Mouse (Mus musculus) spleen, adult 12 weeks (tissue): ENCODE results near the gene Chuk.

Source experiments
- DNase-seq: peaks from one replicate; pipeline ENCODE4 v3.0.0; 2022; ENCODE audit warnings: low spot score

Chuk gene

GRCm38 (mm10) chr19:44107661-44108521 lies 611 bp upstream of the Chuk start:
- DNase-seq, result no peak

- DNase-seq, result no peak
Measured at GRCm38 (mm10) chr19:44104393-44104792, 2.9 kb downstream of the Chuk start.

GRCm38 (mm10) chr19:44103001-44103400 lies 4.3 kb downstream of the Chuk start:
- no peak for DNase-seq

GRCm38 (mm10) chr19:44100840-44101239 lies 6.4 kb downstream of the Chuk start:
- DNase-seq, result no peak

GRCm38 (mm10) chr19:44086278-44086677 lies 21.0 kb downstream of the Chuk start:
- no peak for DNase-seq

GRCm38 (mm10) chr19:44080920-44081319 lies 26.4 kb downstream of the Chuk start:
- no peak for DNase-seq

- no peak for DNase-seq
Measured at GRCm38 (mm10) chr19:44080023-44080422, 27.3 kb downstream of the Chuk start.

GRCm38 (mm10) chr19:44077024-44077423 lies 30.3 kb downstream of the Chuk start:
- DNase-seq, result no peak

GRCm38 (mm10) chr19:44076457-44076856 lies 30.8 kb downstream of the Chuk start:
- DNase-seq, result no peak

- DNase-seq, result no peak
Measured at GRCm38 (mm10) chr19:44074986-44075385, 32.3 kb downstream of the Chuk start.

- no peak for DNase-seq
Measured at GRCm38 (mm10) chr19:44071166-44071565, 36.1 kb downstream of the Chuk start.

- DNase-seq, result no peak
Measured at GRCm38 (mm10) chr19:44069914-44070232, 37.4 kb downstream of the Chuk start.

- DNase-seq, result peak; percentile 74
Measured at GRCm38 (mm10) chr19:44069121-44069913, 38.0 kb downstream of the Chuk start, which contains the start of gene Erlin1. TSS of gene Erlin1 (minus strand) at chr19:44069785.

- DNase-seq, result no peak
Measured at GRCm38 (mm10) chr19:44068232-44068631, 39.0 kb downstream of the Chuk start.

GRCm38 (mm10) chr19:44067323-44068049 lies 39.8 kb downstream of the Chuk start:
- DNase-seq, result no peak

- DNase-seq, result no peak
Measured at GRCm38 (mm10) chr19:44064734-44065133, 42.5 kb downstream of the Chuk start.

- DNase-seq, result no peak
Measured at GRCm38 (mm10) chr19:44063773-44064172, 43.5 kb downstream of the Chuk start.

GRCm38 (mm10) chr19:44060226-44060625 lies 47.1 kb downstream of the Chuk start:
- DNase-seq, result no peak

GRCm38 (mm10) chr19:44055173-44055826 lies 52.0 kb downstream of the Chuk start:
- no peak for DNase-seq

GRCm38 (mm10) chr19:44050388-44050787 lies 56.9 kb downstream of the Chuk start:
- no peak for DNase-seq

GRCm38 (mm10) chr19:44049282-44049681 lies 58.0 kb downstream of the Chuk start:
- no peak for DNase-seq

GRCm38 (mm10) chr19:44045847-44046246 lies 61.4 kb downstream of the Chuk start:
- DNase-seq, result no peak
